Mouse (Mus musculus) hindbrain, postnatal 0 days (tissue): ENCODE data around the gene Tcp11. TPM values are rescaled to one million over a fixed set of nuclear protein-coding genes. Genes with fewer than 3 reads are reported as not detected.

Experiments used
- ATAC-seq: fragments of 200-750 bp; cut with Nextera tagmentation; 2 replicates; pipeline ENCODE4 v1.8.0; 2017; ENCODE audit warnings: mild to moderate bottlenecking, moderate TSS enrichment, moderate library complexity
- DNase-seq: peaks from one replicate; pipeline ENCODE4 v3.0.0-alpha.2; 2015; ENCODE audit warnings: low spot score
- H3K27ac ChIP-seq: fragments of 300-500 bp; sonication (generic); 2 replicates; pipeline ENCODE4 v1.5.1; 2014; ENCODE audit warnings: mild to moderate bottlenecking
- H3K27me3 ChIP-seq: fragments of 300-500 bp; sonication (generic); 2 replicates; pipeline ENCODE4 v1.6.1; 2014; ENCODE audit warnings: low read length, mixed read lengths; ENCODE audit not compliant: insufficient read depth
- H3K36me3 ChIP-seq: fragments of 300-500 bp; sonication (generic); 2 replicates; pipeline ENCODE4 v1.6.1; 2014; ENCODE audit warnings: low read length, mixed read lengths; ENCODE audit not compliant: insufficient read depth
- H3K4me1 ChIP-seq: fragments of 300-500 bp; sonication (generic); 2 replicates; pipeline ENCODE4 v1.6.1; 2014; ENCODE audit warnings: antibody characterized with exemption, low read length, mixed read lengths; ENCODE audit not compliant: insufficient read depth
- H3K4me2 ChIP-seq: fragments of 300-500 bp; sonication (generic); 2 replicates; pipeline ENCODE4 v1.6.1; 2014; ENCODE audit warnings: low read depth, mild to moderate bottlenecking, low read length, moderate library complexity, mixed read lengths
- H3K4me3 ChIP-seq: fragments of 300-500 bp; sonication (generic); 2 replicates; pipeline ENCODE4 v1.5.1; 2014; ENCODE audit warnings: low read length
- H3K9ac ChIP-seq: fragments of 300-500 bp; sonication (generic); replicated peaks from 2 replicates; pipeline ENCODE4 v1.6.1; 2014; ENCODE audit warnings: mild to moderate bottlenecking, low read length, moderate library complexity, mixed read lengths
- H3K9me3 ChIP-seq: fragments of 300-500 bp; sonication (generic); 2 replicates; pipeline ENCODE4 v1.6.1; 2016; ENCODE audit warnings: low read length, mixed read lengths
- CTCF ChIP-seq: IDR thresholded peaks from 2 replicates; pipeline ENCODE4 v1.5.1; 2016; ENCODE audit warnings: antibody characterized with exemption, control low read depth, low read depth
- WGBS: fragments of 180-500 bp; shearing (Covaris S2); extraction: QIAGEN DNeasy Blood & Tissue Kit; methylation state at CpG from one replicate; pipeline ENCODE4 v1.1.7; 2014; 5-methylcytosine and 5-hydroxymethylcytosine counted together
- polyA plus RNA-seq: library from polyadenylated mRNA; unstranded; fragments of >200 nt; fragmentation: Nextera tagmentation; extraction: Ambion mirVana; gene quantifications from 2 replicates; pipeline ENCODE4 v1.2.1, GENCODE M21; 2015
- total RNA-seq: library from RNA; depleted of rRNA; stranded (reverse); fragments of >200 nt; gene quantifications from 2 replicates; pipeline ENCODE4 v1.2.3, GENCODE M21; 2014

Tcp11 gene
- total and polyA plus RNA-seq, 2 experiments from 2014 or later: 1.9 to 3.6 TPM

DNA sequence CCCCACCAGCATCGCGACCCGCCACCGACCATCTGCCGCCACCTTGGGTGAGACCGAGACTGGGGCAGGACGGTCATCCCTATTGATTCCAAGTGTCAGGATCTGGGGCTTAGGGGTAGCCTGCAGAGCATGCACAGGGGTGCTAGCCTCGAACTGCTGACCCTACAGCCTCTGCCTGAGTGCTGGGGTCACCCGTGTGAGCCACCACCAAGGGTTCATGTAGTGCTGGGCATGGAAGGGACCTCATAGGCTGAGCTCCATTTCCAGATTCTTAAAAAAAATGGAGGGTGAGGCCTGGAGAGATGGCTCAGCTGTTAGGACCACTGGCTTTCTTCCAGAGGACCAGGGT lies 352 bp upstream of the Tcp11 start:
- Histone ChIP-seq H3K4me2 (peak overlapping the region; percentile 99), H3K36me3 (no peaks in the 10 kb centered on the region), H3K4me1 (no peaks in the 10 kb centered on the region), H3K4me3 (no peak overlapping the region), H3K9ac (no peak overlapping the region), H3K9me3 (no peaks in the 10 kb centered on the region), H3K27me3 (no peaks in the 10 kb centered on the region), H3K27ac (no peak overlapping the region)
- no peak for DNase-seq
- WGBS: 14% methylated on average over 9 of the region's 9 CpGs
- no peak; the same call in 1 of the 2 replicates for ATAC-seq
- TF ChIP-seq CTCF: no peak

DNA sequence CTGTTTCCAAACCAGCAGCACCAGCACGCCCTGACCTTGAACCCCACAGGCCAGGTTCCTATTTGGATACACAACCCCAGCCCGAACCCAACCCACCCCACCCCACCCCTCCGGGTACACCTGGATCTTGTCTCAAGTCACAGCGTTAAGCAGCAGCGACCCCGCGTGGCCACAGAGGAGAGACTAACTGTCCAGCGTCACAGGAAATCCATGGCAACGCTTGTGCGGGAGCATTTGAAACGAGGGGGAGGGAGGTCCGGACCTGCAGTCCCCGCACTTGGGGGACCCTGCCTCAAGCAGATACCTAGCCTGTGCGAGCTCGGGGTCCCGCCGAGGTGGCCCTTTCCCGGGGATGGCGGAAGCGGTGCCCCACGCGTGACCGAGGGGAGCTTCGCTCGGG lies 821 bp downstream of the Tcp11 start:
- H3K4me3 ChIP-seq: peak overlapping the region; percentile 59
- H3K27ac ChIP-seq: no peak overlapping the region
- peak; percentile 57; the same call in 1 of the 2 replicates for ATAC-seq
- under 1% methylated on average over 21 of the region's 25 CpGs for WGBS
- H3K4me1 ChIP-seq: no peaks in the 10 kb centered on the region
- H3K9ac ChIP-seq: peak overlapping the region; percentile 61
- no peaks in the 10 kb centered on the region for H3K9me3 ChIP-seq
- peak; percentile 91 for TF ChIP-seq CTCF
- H3K27me3 ChIP-seq: no peaks in the 10 kb centered on the region
- no peaks in the 10 kb centered on the region for H3K36me3 ChIP-seq
- peak overlapping the region; percentile 99 for H3K4me2 ChIP-seq
- peak; percentile 95 for DNase-seq

DNA sequence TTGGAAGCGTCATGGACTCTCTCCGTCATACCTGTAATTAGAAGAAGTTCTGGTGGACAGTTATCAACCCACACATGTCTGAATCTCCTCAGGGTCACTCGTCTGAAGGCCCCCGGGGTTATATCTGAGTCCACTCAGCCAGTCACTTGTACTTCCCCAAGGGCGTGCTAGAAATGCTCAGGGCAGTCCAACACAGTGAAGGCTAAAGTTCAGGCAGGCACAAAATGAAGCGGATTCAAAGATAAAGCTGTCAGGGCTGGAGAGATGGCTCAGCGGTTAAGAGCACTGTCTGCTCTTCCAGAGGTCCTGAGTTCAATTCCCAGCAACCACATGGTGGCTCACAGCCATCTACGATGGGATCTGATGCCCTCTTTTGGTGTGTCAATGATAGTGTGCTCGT lies 2.4 kb downstream of the Tcp11 start:
- 90% methylated on average over 9 of the region's 9 CpGs for WGBS
- H3K27ac ChIP-seq: no peak overlapping the region
- H3K4me1 ChIP-seq: no peaks in the 10 kb centered on the region
- no peak overlapping the region for H3K9ac ChIP-seq
- ATAC-seq (no peak), DNase-seq (no peak)
- H3K4me2 ChIP-seq: no peak overlapping the region
- no peaks in the 10 kb centered on the region for H3K27me3 ChIP-seq
- no peaks in the 10 kb centered on the region for H3K36me3 ChIP-seq
- H3K4me3 ChIP-seq: no peak overlapping the region
- H3K9me3 ChIP-seq: no peaks in the 10 kb centered on the region
- TF ChIP-seq CTCF: no peak

DNA sequence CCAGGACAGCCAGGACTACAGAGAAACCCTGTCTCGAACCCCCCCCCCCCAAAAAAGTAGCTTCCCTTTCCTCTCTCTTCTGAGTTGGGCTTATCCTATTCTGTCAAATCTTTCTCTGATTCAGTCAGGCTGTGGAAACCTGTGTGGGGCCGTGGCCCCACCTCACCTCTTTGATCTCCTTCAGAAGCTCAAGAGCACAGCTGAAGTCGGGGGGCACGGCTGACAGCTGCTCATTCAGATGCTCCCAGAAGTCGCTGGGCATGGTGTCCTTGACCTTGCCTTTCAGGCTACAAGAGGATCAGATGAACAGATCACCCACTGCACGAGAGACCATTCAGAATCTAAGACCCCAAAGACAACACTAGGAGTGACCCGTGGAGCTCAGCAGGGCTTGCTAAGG lies 6.0 kb downstream of the Tcp11 start:
- Histone ChIP-seq H3K4me1 (no peaks in the 10 kb centered on the region), H3K9ac (no peak overlapping the region), H3K4me3 (no peak overlapping the region), H3K9me3 (no peaks in the 10 kb centered on the region), H3K4me2 (no peak overlapping the region), H3K27me3 (no peaks in the 10 kb centered on the region), H3K36me3 (no peaks in the 10 kb centered on the region), H3K27ac (no peak overlapping the region)
- ATAC-seq (no peak), DNase-seq (no peak)
- no peak for TF ChIP-seq CTCF
- WGBS: 78% methylated on average over 7 of the region's 7 CpGs

DNA sequence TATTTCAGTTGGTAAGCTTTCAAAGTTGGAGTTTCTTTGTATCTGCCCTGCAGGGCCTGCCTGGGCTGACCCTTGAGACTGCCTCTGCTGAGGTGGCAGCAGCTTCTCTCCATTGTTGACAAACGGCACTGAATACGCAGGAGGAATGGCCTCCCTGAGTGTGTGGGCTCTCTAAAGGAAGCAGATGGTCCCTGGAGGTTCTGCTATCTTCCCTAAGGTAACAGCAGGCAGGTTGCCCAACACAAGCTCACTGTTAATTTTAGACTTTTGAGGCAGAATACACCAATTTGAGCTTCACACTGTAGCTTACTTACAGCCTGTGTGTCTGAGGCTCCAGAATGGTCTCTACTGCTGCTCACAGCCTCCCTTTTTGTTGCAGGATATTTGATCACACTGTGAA lies 7.7 kb downstream of the Tcp11 start:
- no peaks in the 10 kb centered on the region for H3K27me3 ChIP-seq
- H3K4me2 ChIP-seq: no peak overlapping the region
- no peak overlapping the region for H3K4me3 ChIP-seq
- 74% methylated on average over 2 of the region's 2 CpGs for WGBS
- no peaks in the 10 kb centered on the region for H3K4me1 ChIP-seq
- DNase-seq (no peak), ATAC-seq (no peak)
- TF ChIP-seq CTCF: no peak
- H3K9me3 ChIP-seq: no peaks in the 10 kb centered on the region
- no peak overlapping the region for H3K9ac ChIP-seq
- no peaks in the 10 kb centered on the region for H3K36me3 ChIP-seq
- no peak overlapping the region for H3K27ac ChIP-seq

DNA sequence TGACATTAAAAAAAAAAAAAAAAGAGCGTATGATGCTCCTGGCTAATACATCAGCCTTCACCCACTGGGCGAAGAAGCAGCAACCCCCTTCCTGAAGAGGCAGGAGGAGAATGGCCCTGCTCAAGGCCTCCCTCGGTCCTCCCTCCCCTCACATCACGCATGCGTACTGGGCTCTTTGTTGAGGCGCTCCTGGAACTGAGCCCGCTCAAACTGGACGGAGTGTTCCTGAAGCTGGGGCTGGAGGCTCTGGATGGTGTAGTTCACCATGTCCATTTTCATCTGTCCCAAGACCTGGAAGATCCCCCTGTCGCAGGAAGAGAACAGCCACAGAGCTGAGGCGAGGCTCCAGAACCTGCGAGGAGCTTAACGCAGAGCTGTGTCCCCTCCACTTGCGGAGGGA lies 10.2 kb downstream of the Tcp11 start:
- ATAC-seq (0 out of 2 replicates have a peak, but pooled peaks have one; percentile 40), DNase-seq (peak; percentile 61)
- Histone ChIP-seq H3K9me3 (no peaks in the 10 kb centered on the region), H3K4me1 (no peaks in the 10 kb centered on the region), H3K27me3 (no peaks in the 10 kb centered on the region), H3K9ac (no peak overlapping the region), H3K4me3 (no peak overlapping the region), H3K36me3 (no peaks in the 10 kb centered on the region), H3K4me2 (no peak overlapping the region), H3K27ac (no peak overlapping the region)
- no peak for TF ChIP-seq CTCF
- WGBS: 78% methylated on average over 13 of the region's 13 CpGs

DNA sequence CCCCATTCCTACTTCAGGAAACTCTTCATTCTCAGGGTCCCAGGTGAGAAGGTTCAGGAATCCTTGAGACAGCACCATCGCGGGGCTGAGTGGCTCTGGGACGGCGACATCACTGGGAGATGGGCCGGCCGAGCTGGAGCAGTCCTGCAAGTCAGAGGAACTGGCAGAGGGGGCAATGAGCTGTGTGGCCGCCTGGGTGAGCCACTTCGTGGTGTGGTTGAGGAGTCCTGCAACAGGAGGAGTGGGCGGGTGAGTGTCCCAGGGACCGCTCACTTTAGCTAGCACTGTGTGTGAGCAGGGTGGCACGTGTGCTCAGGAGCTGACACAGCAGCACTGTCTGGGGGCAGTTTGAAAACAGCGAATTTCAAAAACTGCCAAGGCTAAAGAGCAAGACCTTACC lies 11.0 kb downstream of the Tcp11 start:
- Histone ChIP-seq H3K27ac (no peak overlapping the region), H3K9me3 (no peaks in the 10 kb centered on the region), H3K36me3 (no peaks in the 10 kb centered on the region), H3K4me3 (no peak overlapping the region), H3K4me2 (no peak overlapping the region), H3K9ac (no peak overlapping the region), H3K27me3 (no peaks in the 10 kb centered on the region), H3K4me1 (no peaks in the 10 kb centered on the region)
- 28% methylated on average over 12 of the region's 12 CpGs for WGBS
- no peak for TF ChIP-seq CTCF
- ATAC-seq: no peak
- no peak for DNase-seq
